Mouse (Mus musculus): ENCODE measurements around the gene Gm17268. TPM values are rescaled to one million over a fixed set of nuclear protein-coding genes. Genes with fewer than 3 reads are reported as not detected.

Gene Gm17268
- polyA plus RNA-seq, 2 experiments from 2014 or later = not detected

DNA sequence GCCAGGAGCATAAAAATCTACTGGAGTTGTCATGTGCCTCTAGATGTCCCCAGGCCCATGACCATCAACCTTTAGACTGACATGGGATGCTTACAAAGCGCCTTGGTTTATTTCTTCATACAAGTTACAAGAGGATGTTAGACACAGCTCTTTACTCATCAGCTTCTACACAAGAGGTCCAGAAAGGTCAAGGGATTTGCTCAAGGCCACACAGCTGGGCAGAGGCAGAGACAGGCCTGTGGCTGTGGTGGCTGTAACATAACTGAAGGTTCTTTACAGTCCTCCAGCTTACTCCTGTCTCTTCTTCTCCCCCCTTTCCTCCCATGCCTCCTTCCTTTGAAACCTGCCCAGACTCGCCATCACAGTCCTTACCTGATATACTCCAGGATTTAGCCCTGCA is 8.2 kb downstream of the Gm17268 start:
- no peak for ATAC-seq

DNA sequence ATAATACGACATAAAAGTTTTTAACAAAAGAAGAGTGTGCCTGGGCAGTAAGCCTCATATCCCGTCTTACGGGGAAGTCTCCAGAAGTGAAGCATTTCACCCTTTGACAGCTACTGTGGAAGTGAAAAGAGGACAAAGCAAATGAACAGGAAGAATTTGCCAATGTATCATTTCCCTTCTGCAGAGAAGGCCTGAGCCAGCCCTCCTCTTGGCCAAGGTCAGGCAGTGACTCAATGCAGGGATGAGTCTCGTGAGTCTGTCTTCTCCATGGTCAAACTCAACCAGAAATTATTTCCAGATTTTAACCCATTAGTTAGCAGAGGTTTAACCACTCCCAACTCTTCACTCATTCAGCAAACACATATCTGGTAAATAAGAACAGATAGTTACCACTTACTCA is 14.6 kb downstream of the Gm17268 start:
- no peak for ATAC-seq

DNA sequence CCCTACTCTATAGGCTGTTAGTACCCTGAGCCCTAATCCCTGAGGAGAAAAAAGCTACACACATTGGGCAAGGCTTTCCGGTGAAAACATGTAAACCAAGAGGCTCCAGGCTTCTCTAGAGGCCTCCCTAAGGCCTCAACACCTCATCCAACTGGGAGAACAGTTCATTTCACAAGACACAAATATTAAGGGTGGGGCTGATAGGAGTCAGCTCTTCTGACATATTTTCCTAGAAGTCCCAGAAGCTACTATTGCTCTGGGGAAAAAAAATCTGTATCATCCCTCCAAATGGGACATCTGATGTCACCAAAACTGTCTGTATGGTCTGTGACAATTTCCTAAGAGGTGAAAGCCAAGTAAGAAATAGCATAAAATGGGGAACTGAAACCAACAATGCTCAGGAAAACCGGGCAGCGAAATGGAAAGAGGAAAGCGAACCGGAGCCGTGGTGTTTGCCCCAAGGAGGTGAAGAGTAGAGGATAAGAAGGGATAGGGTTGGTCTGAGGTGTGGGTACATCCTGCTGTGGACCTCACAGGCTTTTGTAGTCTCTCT is 15.8 kb downstream of the Gm17268 start:
- no peak for ATAC-seq

DNA sequence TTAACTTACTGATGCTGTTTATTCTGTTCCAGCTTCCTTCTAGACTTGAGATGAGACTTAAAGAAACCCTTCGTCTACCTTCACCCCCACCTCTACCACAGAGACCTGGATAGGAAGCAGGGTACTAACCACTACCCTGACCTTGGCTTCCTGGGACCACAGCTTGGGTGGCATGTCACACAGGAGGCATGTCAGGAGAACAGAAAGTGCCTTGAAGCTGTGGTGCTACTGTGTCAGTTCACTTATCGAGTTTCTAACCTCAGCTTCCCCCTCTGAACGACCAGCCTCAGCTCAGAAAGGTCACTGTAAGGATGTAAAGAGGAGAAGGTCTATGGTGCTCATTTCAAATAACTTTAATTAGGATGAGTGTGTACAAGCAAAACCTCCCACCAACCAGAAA is 17.0 kb downstream of the Gm17268 start:
- ATAC-seq = no peak

DNA sequence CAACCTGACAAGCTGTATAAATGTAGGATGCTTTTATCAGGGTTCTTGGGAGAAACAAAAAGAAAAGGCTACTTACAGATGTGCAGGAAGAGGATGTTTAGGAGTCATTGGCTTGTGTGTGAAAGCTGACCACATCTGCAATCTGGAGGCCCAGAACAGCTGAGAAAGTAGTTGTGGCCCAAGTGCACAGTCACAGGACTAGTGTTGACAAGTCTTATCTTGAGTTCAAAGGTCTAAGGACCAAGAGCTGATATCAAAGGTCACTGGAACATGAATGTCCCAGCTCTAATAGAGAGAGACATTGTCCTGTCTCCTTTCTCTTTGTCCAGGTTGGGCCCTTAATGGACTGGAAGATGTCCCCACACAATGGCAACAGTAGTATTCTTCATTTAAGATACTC is 18.6 kb downstream of the Gm17268 start:
- no peak for ATAC-seq

DNA sequence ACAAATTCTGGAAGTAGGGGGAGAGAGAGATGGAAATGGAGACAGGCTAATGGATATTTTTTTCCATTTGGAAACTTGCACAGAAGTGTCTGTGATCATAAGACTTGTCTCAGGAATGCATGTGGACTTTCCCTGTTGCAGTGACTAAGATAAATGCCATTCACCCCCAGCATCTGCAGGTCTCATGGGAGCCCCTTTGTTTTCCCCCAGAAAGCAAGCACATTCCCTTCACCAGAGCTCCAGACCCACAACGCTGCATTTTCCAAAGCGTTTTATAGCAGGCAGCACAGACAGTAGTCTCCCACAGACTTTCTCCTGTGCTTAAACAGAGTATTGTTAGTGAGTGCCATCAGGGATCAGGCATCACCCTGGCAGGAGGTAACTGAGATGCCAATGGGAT is 19.0 kb downstream of the Gm17268 start:
- ATAC-seq = no peak

DNA sequence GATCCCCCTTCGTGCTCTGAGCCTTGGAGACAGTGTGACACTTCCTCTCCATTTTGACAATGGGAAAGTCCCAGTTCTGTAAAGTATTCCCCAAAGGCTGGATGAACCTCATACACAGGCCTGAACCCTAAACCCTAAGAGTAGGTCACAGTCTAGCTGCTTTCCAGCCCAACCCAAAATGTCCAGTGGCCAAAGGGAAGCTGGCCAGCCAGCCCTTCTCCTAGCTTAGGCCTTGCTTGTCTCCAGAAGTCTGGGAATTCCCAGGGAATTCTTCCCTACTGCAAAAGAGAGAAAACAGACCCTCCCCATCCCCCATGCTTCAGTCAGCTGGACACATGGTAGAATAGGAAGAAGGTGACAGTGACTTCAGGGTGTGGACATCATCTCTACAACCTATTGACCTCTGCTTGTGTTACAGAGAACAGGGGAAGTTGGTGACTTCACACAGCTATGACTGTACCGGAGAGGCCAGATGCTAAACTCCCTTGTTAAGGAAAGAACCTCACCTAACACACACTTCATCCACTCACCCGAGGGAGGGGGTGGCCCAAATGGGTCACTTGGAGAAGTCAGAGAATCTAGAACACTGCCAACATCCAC is 22.1 kb downstream of the Gm17268 start:
- no peak for ATAC-seq

DNA sequence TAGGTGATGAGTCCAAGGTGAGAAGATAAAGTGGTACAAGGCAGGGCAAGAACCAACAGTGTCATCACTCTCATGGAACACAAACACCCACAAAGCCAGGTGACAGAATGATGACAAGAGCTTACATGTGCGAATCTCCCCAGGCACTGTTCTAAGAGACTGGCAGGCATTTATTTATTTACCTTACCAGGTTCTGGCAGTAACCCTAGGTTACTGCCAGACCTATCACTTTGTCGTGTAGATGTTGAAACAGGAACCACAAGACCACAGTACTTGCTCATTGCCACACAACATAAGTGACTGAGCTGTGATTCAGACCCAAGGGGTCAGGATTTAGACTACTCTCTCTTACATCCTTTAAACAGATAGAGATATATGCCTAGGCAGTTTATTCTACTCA is 23.3 kb downstream of the Gm17268 start:
- no peak for ATAC-seq

DNA sequence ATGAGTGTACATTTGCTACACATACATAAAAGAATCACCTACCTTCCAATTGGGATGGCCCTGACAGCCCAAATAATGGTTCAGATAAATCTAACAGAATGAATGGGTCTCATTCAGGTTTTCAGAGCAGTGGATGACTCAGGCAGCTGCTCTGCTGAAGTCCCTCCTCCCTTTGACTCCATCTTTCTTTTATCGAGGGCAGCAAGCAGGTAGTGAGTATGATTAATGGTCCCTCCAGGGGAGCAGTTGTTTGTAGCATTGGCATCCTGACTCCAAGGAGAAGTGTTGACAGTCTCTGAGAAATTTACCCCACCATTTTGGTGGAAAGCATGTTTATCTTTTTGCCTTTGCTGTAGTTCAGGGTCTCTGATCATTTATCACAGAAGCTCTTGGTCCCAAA is 24.6 kb downstream of the Gm17268 start:
- ATAC-seq = no peak

DNA sequence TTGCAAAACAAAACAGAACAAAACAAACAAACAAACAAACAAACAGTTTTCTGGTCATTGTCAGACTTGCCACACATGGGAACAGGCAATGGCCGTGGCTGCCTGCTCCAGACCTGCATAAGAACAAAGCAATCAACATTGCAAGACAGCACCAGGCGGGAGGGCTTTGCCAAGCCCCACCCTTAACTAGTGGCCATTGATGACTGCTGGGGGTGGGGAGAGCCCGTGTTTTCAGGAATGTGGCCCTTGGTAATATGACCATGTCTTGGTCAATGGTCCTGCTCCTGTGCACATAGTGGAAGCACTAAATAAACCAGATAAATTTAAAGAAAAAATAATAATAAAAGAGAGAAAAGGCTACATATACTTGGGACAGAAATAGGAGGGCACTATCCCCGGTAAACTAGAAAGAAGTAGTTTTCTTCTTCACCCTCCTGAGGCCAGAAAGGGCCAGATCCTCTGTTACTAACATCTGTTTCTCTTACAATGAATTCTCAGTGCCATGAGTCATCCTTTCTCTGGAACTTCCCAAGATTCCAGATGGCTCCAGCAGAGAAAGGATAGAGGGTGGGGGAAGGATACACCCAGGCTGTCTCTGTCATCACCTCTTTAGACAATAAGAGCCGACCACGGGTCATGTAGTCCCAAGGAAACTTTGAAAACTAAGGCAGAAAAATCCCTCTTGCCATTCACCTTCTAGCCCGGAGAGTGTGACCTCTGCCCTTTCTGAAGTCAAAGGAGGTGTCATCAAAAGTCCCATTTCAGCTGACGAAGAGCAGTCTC is 26.8 kb downstream of the Gm17268 start:
- ATAC-seq = no peak

DNA sequence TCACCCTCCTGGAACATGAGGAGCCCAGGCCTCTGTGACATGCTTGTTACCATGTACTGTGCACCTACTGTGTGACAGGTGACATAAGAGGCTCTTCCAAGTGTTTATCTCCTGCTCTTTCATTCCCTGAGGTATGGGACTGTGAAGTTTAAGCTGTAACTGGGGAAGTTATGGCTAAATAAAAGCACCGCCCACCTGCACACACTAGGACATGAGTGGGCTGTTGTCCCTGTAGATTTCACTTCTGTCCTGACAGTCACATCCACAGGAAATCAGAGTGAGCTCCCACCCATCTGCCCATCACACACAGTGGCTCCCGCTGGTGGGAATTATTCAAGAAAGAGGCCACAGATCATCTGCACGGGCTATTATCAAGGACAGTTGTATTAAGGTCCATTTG is 28.2 kb downstream of the Gm17268 start:
- no peak for ATAC-seq

DNA sequence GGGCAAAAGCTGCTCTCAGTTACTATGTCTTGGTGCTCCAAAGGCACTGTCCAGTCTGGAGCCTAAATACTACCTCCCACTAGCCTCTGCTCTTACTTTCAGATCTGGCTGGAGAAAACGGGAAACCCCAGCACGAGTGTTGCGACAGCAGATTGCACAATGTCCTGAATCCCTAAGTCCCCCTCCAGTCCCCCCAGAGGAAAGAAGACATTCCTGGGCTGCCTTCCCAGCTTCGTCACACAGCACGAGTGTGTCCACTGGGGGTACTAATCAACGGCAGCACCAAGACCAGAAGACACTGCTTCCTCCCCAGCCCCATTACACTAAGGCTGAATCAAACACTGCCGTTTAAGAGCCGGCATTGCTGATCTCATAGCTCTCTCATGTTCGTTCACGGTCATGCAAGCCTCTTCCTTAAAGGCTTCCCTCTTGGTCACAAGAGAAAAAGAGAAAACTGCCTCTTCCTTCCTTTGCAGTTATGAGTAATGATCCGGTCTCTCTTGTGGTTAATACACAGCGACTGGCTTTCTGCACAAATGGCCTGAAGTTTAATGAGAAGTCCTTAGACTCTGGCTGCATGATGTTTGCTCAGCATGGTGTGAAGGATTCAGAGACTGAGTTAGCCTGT is 31.5 kb downstream of the Gm17268 start:
- ATAC-seq = no peak

DNA sequence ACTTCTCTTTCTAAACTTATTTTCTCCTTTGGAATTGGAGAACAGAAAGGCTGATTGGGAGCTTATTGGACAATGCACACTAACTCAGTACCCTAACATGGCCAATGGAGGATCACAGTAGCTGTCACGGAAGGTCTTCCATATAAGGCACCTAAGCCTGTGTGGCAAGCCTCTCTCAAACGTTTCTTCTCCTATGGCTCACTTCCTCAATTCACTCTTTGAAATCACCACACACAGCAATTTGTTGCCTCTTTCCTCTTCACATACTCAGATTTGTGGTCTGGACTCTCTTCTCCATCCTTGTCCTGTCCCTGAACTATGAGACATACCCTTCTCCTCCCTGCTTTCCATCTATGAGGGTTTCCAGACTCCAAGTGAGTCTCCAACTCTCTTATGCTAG is 33.6 kb downstream of the Gm17268 start:
- ATAC-seq = no peak

DNA sequence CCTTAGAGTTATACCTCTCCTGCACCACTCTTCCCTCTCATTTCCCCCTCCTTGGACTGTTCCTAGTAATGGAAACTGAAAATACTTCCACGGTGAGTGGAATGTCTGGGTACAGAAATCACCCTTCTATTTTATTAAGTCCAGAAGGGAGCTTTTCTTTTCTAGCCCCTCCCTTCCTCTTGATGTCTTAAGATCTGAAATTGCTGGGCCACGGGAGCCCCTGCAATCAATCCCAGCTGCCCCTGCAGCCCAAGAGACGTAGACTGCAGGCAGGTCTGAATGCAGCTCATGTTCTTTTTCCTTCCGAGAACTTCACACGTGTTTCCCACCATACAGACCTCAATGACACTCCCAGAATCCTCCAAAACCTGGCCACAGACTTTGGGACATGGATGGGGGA is 37.8 kb downstream of the Gm17268 start:
- ATAC-seq = no peak

DNA sequence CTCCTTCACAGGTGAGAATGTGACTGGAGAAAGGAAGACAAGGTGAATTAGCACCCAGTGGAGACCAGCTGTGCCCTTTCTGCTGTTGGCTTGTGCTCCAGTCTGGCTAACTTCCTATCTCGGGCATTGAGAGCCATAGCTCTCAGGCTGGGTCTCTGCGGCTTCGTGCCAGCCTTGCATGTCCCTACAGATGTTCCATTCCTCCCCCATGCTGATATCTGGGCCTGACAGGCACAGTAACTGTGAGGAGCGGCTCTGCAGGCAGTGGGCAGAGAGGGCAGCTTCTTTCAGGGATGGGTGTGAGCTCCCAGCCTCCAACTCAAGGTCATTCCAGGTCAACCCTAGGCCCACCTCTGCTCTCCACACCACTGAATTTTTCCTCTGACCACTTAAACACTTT is 38.9 kb downstream of the Gm17268 start:
- ATAC-seq = no peak

DNA sequence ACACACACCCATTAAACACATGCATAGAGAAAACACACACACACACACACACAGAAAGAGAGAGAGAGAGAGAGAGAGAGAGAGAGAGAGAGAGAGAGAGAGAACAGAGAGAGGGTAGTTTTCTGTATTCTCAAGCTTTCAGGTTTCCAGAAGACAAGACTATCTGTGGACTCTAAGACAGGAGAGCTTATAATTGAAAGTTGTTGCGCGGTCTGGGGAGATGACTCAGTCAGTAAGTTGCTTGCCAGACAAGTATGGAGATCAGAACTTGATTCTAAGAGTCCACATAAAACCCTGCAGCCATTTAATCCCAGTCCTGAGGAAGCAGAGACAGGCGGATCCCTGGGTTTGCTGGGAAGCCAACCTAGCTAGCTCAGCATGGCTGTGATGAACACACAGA is 39.7 kb downstream of the Gm17268 start:
- ATAC-seq = no peak

DNA sequence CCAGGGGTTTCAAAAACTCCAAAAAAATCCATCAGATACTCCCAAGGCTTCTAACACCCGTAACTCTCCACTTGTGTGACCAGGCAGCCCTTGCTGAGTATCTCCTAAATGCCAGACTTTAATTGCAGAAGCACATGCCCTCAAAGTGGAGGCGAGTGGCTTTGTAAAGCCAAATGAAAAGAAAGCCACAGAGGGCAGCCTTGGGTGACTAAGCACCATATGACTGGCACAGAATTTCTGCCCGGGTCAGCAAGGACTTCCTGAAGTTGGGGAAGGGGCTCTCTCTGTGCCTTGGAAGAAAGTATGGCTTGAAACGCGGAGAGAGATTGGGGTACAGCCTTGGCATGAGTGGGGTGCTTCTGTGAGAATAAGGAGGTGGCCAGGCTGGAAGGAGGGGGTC is 41.3 kb downstream of the Gm17268 start:
- ATAC-seq = no peak

DNA sequence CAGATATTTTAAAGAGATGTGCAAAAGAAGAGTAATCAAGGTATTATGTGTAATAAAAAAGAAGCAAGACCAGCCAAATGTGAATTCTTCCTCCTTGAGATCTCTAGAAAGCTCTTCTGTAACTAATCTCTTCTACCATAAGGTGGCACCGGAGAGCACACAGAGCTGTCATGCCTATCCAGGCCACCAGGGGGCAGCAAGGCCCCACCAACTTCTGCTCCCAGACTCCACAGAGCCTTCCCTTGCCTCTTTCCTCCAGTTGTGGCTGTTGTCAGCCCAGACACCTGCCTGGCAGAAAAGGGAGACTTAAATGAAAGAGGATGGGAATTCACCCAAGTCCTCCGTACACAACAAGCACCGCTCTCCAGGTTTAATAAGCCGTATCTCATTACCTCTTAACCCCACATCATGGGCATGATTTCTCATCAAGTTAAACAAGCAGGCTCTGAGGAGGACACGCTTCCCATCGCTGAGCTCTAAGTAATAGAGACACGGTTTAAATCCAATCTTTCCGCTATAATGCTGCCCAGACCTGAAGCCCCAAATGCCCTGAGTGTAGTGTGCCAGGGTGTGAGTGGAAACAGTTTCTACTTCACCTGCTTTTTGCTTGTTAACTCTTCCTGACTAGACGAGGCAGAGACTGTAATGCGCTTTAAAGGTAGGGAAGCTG is 42.1 kb downstream of the Gm17268 start:
- ATAC-seq = no peak

DNA sequence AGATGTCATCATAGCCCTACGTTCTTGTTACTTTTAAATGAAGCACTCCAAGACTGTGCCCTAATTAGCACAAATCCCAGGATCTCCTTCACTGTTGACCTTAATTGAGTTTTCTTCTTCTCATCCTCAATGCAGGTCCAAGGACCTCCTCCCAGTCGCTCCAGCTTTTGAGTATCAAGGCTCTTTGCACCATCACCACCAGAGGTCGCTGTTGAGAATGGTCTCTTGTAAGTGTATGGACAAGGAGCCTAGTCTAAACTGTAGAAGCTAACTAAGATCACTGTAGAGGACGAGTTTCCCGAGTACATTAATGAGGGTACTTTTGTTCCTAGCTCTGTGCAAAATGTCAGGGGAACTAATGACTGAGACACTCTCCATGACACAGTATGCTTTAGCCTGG is 55.2 kb downstream of the Gm17268 start:
- no peak for ATAC-seq

DNA sequence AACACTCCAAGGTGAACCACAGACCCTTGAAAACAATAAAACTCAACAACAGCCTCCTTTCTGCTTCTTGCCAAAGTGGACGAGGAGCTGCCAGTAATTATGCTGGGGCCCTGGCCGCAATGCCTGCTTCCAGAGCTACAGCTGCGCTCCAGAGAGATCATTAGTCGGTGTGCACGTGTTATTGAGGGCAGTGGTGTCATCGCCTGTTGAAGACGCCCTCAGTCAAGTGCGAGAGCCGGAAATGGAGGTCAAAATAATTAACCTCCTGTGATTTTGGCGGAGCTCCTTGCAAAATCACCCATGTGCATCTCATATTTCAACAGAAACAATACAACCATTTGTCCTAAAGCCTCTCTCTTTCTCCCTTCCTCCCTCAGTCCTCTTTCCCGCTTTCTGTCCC is 56.2 kb downstream of the Gm17268 start:
- no peak for ATAC-seq

Measured in activated CD4-positive, CD25-positive, alpha-beta regulatory T cell, adult 4 months (primary cell).